Mouse (Mus musculus) lung, postnatal 0 days (tissue): ENCODE measurements around the gene Ddo. TPM values are rescaled to one million over a fixed set of nuclear protein-coding genes. Genes with fewer than 3 reads are reported as not detected.
A peak's percentile ranks its signal among the peaks of the same experiment; 100 is the strongest.

Experiments used
- ATAC-seq: fragments of 200-750 bp; cut with Nextera tagmentation; 2 replicates; pipeline ENCODE4 v1.8.0; 2017; ENCODE audit warnings: moderate library complexity
- DNase-seq: peaks from one replicate; pipeline ENCODE4 v3.0.0-alpha.2; 2016; ENCODE audit warnings: low spot score
- H3K27ac ChIP-seq: fragments of 300-500 bp; sonication (generic); 2 replicates; pipeline ENCODE4 v1.5.1; 2014; ENCODE audit warnings: antibody characterized with exemption, mild to moderate bottlenecking, low read length, mixed read lengths
- H3K27me3 ChIP-seq: fragments of 300-500 bp; sonication (generic); replicated peaks from 2 replicates; pipeline ENCODE4 v1.6.1; 2014; ENCODE audit warnings: low read length, mixed read lengths; ENCODE audit not compliant: insufficient read depth
- H3K36me3 ChIP-seq: fragments of 300-500 bp; sonication (generic); 2 replicates; pipeline ENCODE4 v1.6.1; 2014; ENCODE audit warnings: low read length, mixed read lengths; ENCODE audit not compliant: insufficient read depth
- H3K4me1 ChIP-seq: fragments of 300-500 bp; sonication (generic); 2 replicates; pipeline ENCODE4 v1.6.1; 2014; ENCODE audit warnings: antibody characterized with exemption, low read depth, low read length, mixed read lengths; ENCODE audit not compliant: insufficient read depth
- H3K4me2 ChIP-seq: fragments of 300-500 bp; sonication (generic); replicated peaks from 2 replicates; pipeline ENCODE4 v1.6.1; 2014; ENCODE audit warnings: low read depth, mild to moderate bottlenecking, low read length, moderate library complexity, mixed read lengths
- H3K4me3 ChIP-seq: fragments of 300-500 bp; sonication (generic); 2 replicates; pipeline ENCODE4 v1.5.1; 2014; ENCODE audit warnings: low read depth, low read length
- H3K9ac ChIP-seq: fragments of 300-500 bp; sonication (generic); replicated peaks from 2 replicates; pipeline ENCODE4 v1.6.1; 2014; ENCODE audit warnings: low read depth, mild to moderate bottlenecking
- H3K9me3 ChIP-seq: fragments of 300-500 bp; sonication (generic); 2 replicates; pipeline ENCODE4 v1.6.1; 2016; ENCODE audit warnings: low read length, mixed read lengths
- CTCF ChIP-seq: IDR thresholded peaks from 2 replicates; pipeline ENCODE4 v1.5.1; 2016; ENCODE audit warnings: antibody characterized with exemption, mild to moderate bottlenecking
- EP300 ChIP-seq: IDR thresholded peaks from 2 replicates; pipeline ENCODE4 v1.6.1; 2016; ENCODE audit warnings: antibody characterized with exemption, mild to moderate bottlenecking, control low read depth
- WGBS: fragments of 180-500 bp; shearing (Covaris S2); extraction: QIAGEN DNeasy Blood & Tissue Kit; methylation state at CpG from one replicate; pipeline ENCODE4 v1.1.7; 2014; 5-methylcytosine and 5-hydroxymethylcytosine counted together
- polyA plus RNA-seq: library from polyadenylated mRNA; unstranded; fragments of >200 nt; fragmentation: Nextera tagmentation; extraction: Ambion mirVana; gene quantifications from 2 replicates; pipeline ENCODE4 v1.2.1, GENCODE M21; 2015

The Ddo gene
- polyA plus RNA-seq, 1 experiment from 2014 or later, result 5.0 TPM

- no peaks in the 10 kb centered on the region for H3K9me3 ChIP-seq
- no peak overlapping the region for H3K9ac ChIP-seq
- 91% methylated on average over 13 of the region's 13 CpGs for WGBS
- H3K4me3 ChIP-seq, result no peak overlapping the region
- DNase-seq (no peak), ATAC-seq (no peak)
- H3K27me3 ChIP-seq, result no peaks in the 10 kb centered on the region
- TF ChIP-seq EP300, result no peak
- no peak for TF ChIP-seq CTCF
- no peak overlapping the region for H3K27ac ChIP-seq
- no peaks in the 10 kb centered on the region for H3K4me1 ChIP-seq
- no peaks in the 10 kb centered on the region for H3K36me3 ChIP-seq
- H3K4me2 ChIP-seq, result no peak overlapping the region
These were observed 88.6 kb downstream of the Ddo start for GRCm38 (mm10) chr10:40718362-40718761.

GRCm38 (mm10) chr10:40719062-40719461 lies 89.3 kb downstream of the Ddo start:
- no peak overlapping the region for H3K27ac ChIP-seq
- no peak overlapping the region for H3K4me2 ChIP-seq
- H3K4me1 ChIP-seq, result no peaks in the 10 kb centered on the region
- H3K9me3 ChIP-seq, result no peaks in the 10 kb centered on the region
- TF ChIP-seq CTCF (no peak), EP300 (no peak)
- no peaks in the 10 kb centered on the region for H3K27me3 ChIP-seq
- no peak for DNase-seq
- no peak overlapping the region for H3K9ac ChIP-seq
- 41% methylated on average over 6 of the region's 6 CpGs for WGBS
- no peaks in the 10 kb centered on the region for H3K36me3 ChIP-seq
- ATAC-seq, result no peak
- no peak overlapping the region for H3K4me3 ChIP-seq

- Histone ChIP-seq H3K4me3 (no peak overlapping the region), H3K9me3 (no peaks in the 10 kb centered on the region), H3K9ac (no peak overlapping the region), H3K4me2 (no peak overlapping the region), H3K4me1 (0 out of 2 replicates have a peak, but pooled peaks cover 3% of the 10 kb centered on the region), H3K27ac (no peak overlapping the region), H3K27me3 (no peaks in the 10 kb centered on the region), H3K36me3 (no peaks in the 10 kb centered on the region)
- ATAC-seq, result no peak
- WGBS, result 50% methylated on average over 5 of the region's 5 CpGs
- DNase-seq, result no peak
- TF ChIP-seq EP300 (no peak), CTCF (no peak)
These were observed 91.1 kb downstream of the Ddo start for GRCm38 (mm10) chr10:40720883-40721282.

- no peak for TF ChIP-seq CTCF
- no peak for TF ChIP-seq EP300
- Histone ChIP-seq H3K9ac (no peak overlapping the region), H3K27ac (peak overlapping the region; percentile 40), H3K4me2 (no peak overlapping the region), H3K4me3 (no peak overlapping the region), H3K27me3 (no peaks in the 10 kb centered on the region), H3K9me3 (no peaks in the 10 kb centered on the region), H3K36me3 (no peaks in the 10 kb centered on the region), H3K4me1 (0 out of 2 replicates have a peak, but pooled peaks cover 3% of the 10 kb centered on the region)
- WGBS, result 46% methylated on average over 6 of the region's 6 CpGs
- DNase-seq (no peak), ATAC-seq (peak; percentile 44)
These were observed 94.5 kb downstream of the Ddo start for GRCm38 (mm10) chr10:40724342-40724741.

- H3K4me2 ChIP-seq, result no peak overlapping the region
- WGBS, result 33% methylated on average over 4 of the region's 4 CpGs
- H3K27me3 ChIP-seq, result no peaks in the 10 kb centered on the region
- peak; percentile 68 for TF ChIP-seq CTCF
- peak; percentile 48; the same call in 1 of the 2 replicates for TF ChIP-seq EP300
- no peak overlapping the region for H3K4me3 ChIP-seq
- no peak overlapping the region for H3K9ac ChIP-seq
- no peaks in the 10 kb centered on the region for H3K36me3 ChIP-seq
- ATAC-seq (peak; percentile 81), DNase-seq (peak; percentile 52)
- 0 out of 2 replicates have a peak, but pooled peaks cover 3% of the 10 kb centered on the region for H3K4me1 ChIP-seq
- no peaks in the 10 kb centered on the region for H3K9me3 ChIP-seq
- H3K27ac ChIP-seq, result peak overlapping the region; percentile 40; the same call in 1 of the 2 replicates
These were observed 95.3 kb downstream of the Ddo start for GRCm38 (mm10) chr10:40725066-40725465.

- H3K4me3 ChIP-seq, result no peak overlapping the region
- ATAC-seq, result no peak
- whole genome bisulfite sequencing, result 70% methylated on average over 4 of the region's 4 CpGs
- 0 out of 2 replicates have a peak, but pooled peaks cover 3% of the 10 kb centered on the region for H3K4me1 ChIP-seq
- no peak overlapping the region for H3K4me2 ChIP-seq
- no peak for DNase-seq
- H3K9ac ChIP-seq, result no peak overlapping the region
- H3K36me3 ChIP-seq, result no peaks in the 10 kb centered on the region
- H3K27ac ChIP-seq, result no peak overlapping the region
- H3K9me3 ChIP-seq, result no peaks in the 10 kb centered on the region
- no peaks in the 10 kb centered on the region for H3K27me3 ChIP-seq
- TF ChIP-seq EP300, result no peak
These were observed 95.7 kb downstream of the Ddo start for GRCm38 (mm10) chr10:40725471-40725870.
